Mouse (Mus musculus) MEL (cell line): ENCODE data around the gene Wdr4. TPM values are rescaled to one million over a fixed set of nuclear protein-coding genes. Genes with fewer than 3 reads are reported as not detected.

Source experiments
- DNase-seq: peaks from one replicate; pipeline ENCODE4 v3.0.0; 2011; ENCODE audit warnings: low read depth, low spot score
- H3K27ac ChIP-seq: 2 replicates; pipeline ENCODE4 v1.5.1; 2012; ENCODE audit warnings: low read depth, mild to moderate bottlenecking, control low read depth, low read length, moderate library complexity; ENCODE audit not compliant: control insufficient read depth
- H3K27me3 ChIP-seq, 2 experiments: fragments of 150-350 bp in 1 of 2; sonication (generic) in 1 of 2; 2 replicates each; pipeline ENCODE4 v1.6.1; 2012; ENCODE audit warnings: low read length in 2 of 2, mild to moderate bottlenecking in 2 of 2, improper control_type of control experiment in 1 of 2, moderate library complexity in 1 of 2; ENCODE audit not compliant: insufficient read depth in 2 of 2, control insufficient read depth in 1 of 2
- H3K36me3 ChIP-seq, 2 experiments: 2 replicates each; pipeline ENCODE4 v1.6.1; 2012 to 2014; ENCODE audit warnings: low read length in 2 of 2, improper control_type of control experiment in 1 of 2, inconsistent platforms in 1 of 2, mild to moderate bottlenecking in 1 of 2; ENCODE audit not compliant: insufficient read depth in 2 of 2, control insufficient read depth in 1 of 2
- H3K4me1 ChIP-seq, 2 experiments: fragments of 150-350 bp in 1 of 2; sonication (generic) in 1 of 2; 2 replicates each; pipeline ENCODE4 v1.6.1; 2012; ENCODE audit warnings: low read length in 2 of 2, improper control_type of control experiment in 1 of 2, mild to moderate bottlenecking in 1 of 2; ENCODE audit not compliant: insufficient read depth in 2 of 2, control insufficient read depth in 1 of 2
- H3K4me3 ChIP-seq, 2 experiments: fragments of 150-350 bp in 1 of 2; sonication (generic) in 1 of 2; 2 replicates each; pipeline ENCODE4 v1.5.1; 2012; ENCODE audit warnings: low read depth in 2 of 2, low read length in 2 of 2, mild to moderate bottlenecking in 2 of 2, moderate library complexity in 2 of 2, control low read depth in 1 of 2, improper control_type of control experiment in 1 of 2; ENCODE audit not compliant: control insufficient read depth in 1 of 2, insufficient read depth in 1 of 2
- H3K79me2 ChIP-seq: 2 replicates; pipeline ENCODE4 v1.6.1; 2012; ENCODE audit warnings: mild to moderate bottlenecking, low read length, moderate library complexity; ENCODE audit not compliant: control insufficient read depth, poor library complexity, insufficient read depth
- H3K9ac ChIP-seq: 2 replicates; pipeline ENCODE4 v1.6.1; 2012; ENCODE audit warnings: low read depth, mild to moderate bottlenecking, control low read depth, low read length, moderate library complexity; ENCODE audit not compliant: control insufficient read depth, poor library complexity, severe bottlenecking
- H3K9me3 ChIP-seq: fragments of 150-350 bp; sonication (generic); replicated peaks from 2 replicates; pipeline ENCODE4 v1.6.1; 2012; ENCODE audit warnings: mild to moderate bottlenecking, low read length, improper control_type of control experiment, moderate library complexity; ENCODE audit not compliant: insufficient read depth
- CHD2 ChIP-seq: IDR thresholded peaks from 2 replicates; pipeline ENCODE4 v1.6.1; 2011; ENCODE audit warnings: low read length, improper control_type of control experiment
- CTCF ChIP-seq, 3 experiments: IDR thresholded peaks in 2 of 3; conservative IDR thresholded peaks in 1 of 3; 2 replicates each; pipeline ENCODE4 v1.5.1; 2011 to 2012; ENCODE audit warnings: low read length in 3 of 3, low read depth in 2 of 3, mild to moderate bottlenecking in 2 of 3, improper control_type of control experiment in 1 of 3, inconsistent platforms in 1 of 3, mixed read lengths in 1 of 3, moderate library complexity in 1 of 3; ENCODE audit not compliant: control insufficient read depth in 1 of 3, insufficient read depth in 1 of 3, poor library complexity in 1 of 3, severe bottlenecking in 1 of 3
- E2F4 ChIP-seq: IDR thresholded peaks from 2 replicates; pipeline ENCODE4 v1.6.1; 2011; ENCODE audit warnings: low read depth, low read length, improper control_type of control experiment, borderline replicate concordance
- ETS1 ChIP-seq: IDR thresholded peaks from 2 replicates; pipeline ENCODE4 v1.6.1; 2012; ENCODE audit warnings: low read depth, mild to moderate bottlenecking, inconsistent platforms, low read length, improper control_type of control experiment, moderate library complexity
- GATA1 ChIP-seq: IDR thresholded peaks from 2 replicates; pipeline ENCODE4 v1.6.1; 2011; ENCODE audit warnings: low read depth, low read length, improper control_type of control experiment
- KAT2A ChIP-seq: conservative IDR thresholded peaks from 2 replicates; pipeline ENCODE4 v1.6.1; 2012; ENCODE audit warnings: low read depth, low read length, improper control_type of control experiment, inconsistent platforms
- MAFK ChIP-seq: IDR thresholded peaks from 2 replicates; pipeline ENCODE4 v1.6.1; 2011; ENCODE audit warnings: low read depth, mild to moderate bottlenecking, low read length, improper control_type of control experiment, borderline replicate concordance
- MAZ ChIP-seq: IDR thresholded peaks from 2 replicates; pipeline ENCODE4 v1.6.1; 2012; ENCODE audit warnings: low read depth, mild to moderate bottlenecking, inconsistent platforms, low read length, improper control_type of control experiment
- MYC ChIP-seq: IDR thresholded peaks from 2 replicates; pipeline ENCODE4 v1.6.1; 2011; ENCODE audit warnings: low read depth, mild to moderate bottlenecking, low read length, improper control_type of control experiment, moderate library complexity
- NRF1 ChIP-seq: IDR thresholded peaks from 2 replicates; pipeline ENCODE4 v1.6.1; 2014; ENCODE audit warnings: low read depth, mild to moderate bottlenecking, inconsistent platforms, low read length, improper control_type of control experiment, moderate library complexity; ENCODE audit not compliant: poor library complexity, insufficient read depth, severe bottlenecking
- POLR2AphosphoS2 ChIP-seq: IDR thresholded peaks from 2 replicates; pipeline ENCODE4 v1.6.1; 2011; ENCODE audit warnings: low read length, improper control_type of control experiment
- POLR2AphosphoS5 ChIP-seq: IDR thresholded peaks from 2 replicates; pipeline ENCODE4 v1.6.1; 2012; ENCODE audit warnings: low read depth, borderline replicate concordance, mild to moderate bottlenecking, inconsistent platforms, low read length, moderate library complexity, mixed read lengths
- RAD21 ChIP-seq: IDR thresholded peaks from 2 replicates; pipeline ENCODE4 v1.6.1; 2011; ENCODE audit warnings: mild to moderate bottlenecking, low read depth, low read length, improper control_type of control experiment
- SIN3A ChIP-seq: IDR thresholded peaks from 2 replicates; pipeline ENCODE4 v1.6.1; 2012; ENCODE audit warnings: low read length, improper control_type of control experiment, inconsistent platforms
- SMC3 ChIP-seq: IDR thresholded peaks from 2 replicates; pipeline ENCODE4 v1.6.1; 2011; ENCODE audit warnings: low read depth, low read length, improper control_type of control experiment
- TAL1 ChIP-seq: IDR thresholded peaks from 2 replicates; pipeline ENCODE4 v1.6.1; 2012; ENCODE audit warnings: mild to moderate bottlenecking, inconsistent platforms, low read length, moderate library complexity, mixed read lengths
- TCF12 ChIP-seq: IDR thresholded peaks from 2 replicates; pipeline ENCODE4 v1.6.1; 2014; ENCODE audit warnings: low read depth, mild to moderate bottlenecking, inconsistent platforms, low read length, improper control_type of control experiment, moderate library complexity
- USF2 ChIP-seq, 2 experiments: IDR thresholded peaks; 2 replicates each; pipeline ENCODE4 v1.6.1; 2011 to 2012; ENCODE audit warnings: improper control_type of control experiment in 2 of 2, low read length in 2 of 2, borderline replicate concordance in 1 of 2, inconsistent platforms in 1 of 2, low read depth in 1 of 2, mild to moderate bottlenecking in 1 of 2; ENCODE audit not compliant: insufficient read depth in 1 of 2
- ZKSCAN1 ChIP-seq: IDR thresholded peaks from 2 replicates; pipeline ENCODE4 v1.6.1; 2012; ENCODE audit warnings: low read depth, mild to moderate bottlenecking, inconsistent platforms, low read length, improper control_type of control experiment, moderate library complexity
- ZMIZ1 ChIP-seq: IDR thresholded peaks from 2 replicates; pipeline ENCODE4 v1.6.1; 2012; ENCODE audit warnings: low read depth, mild to moderate bottlenecking, inconsistent platforms, low read length, improper control_type of control experiment, moderate library complexity
- ZNF384 ChIP-seq: IDR thresholded peaks from 2 replicates; pipeline ENCODE4 v1.6.1; 2012; ENCODE audit warnings: low read depth, mild to moderate bottlenecking, inconsistent platforms, low read length, improper control_type of control experiment
- polyA plus RNA-seq, 2 experiments: library from polyadenylated mRNA; stranded (reverse) in 1 of 2; unstranded in 1 of 2; fragments of >175 nt in 1 of 2; fragments of >200 nt in 1 of 2; gene quantifications; 2 replicates each; pipeline versions ENCODE4 v1.2.1 to v1.2.4; 2012; ENCODE audit warnings: low replicate concordance in 2 of 2, low read depth in 1 of 2; ENCODE audit not compliant: insufficient read length in 2 of 2, insufficient read depth in 1 of 2, missing spikeins in 1 of 2
- total RNA-seq: library from RNA; depleted of rRNA; stranded (reverse); fragments of 300-350 nt; gene quantifications from 2 replicates; pipeline ENCODE4 v1.2.3, GENCODE M21; 2012

Gene Wdr4
- total and polyA plus RNA-seq, 3 experiments: 109 to 118 TPM; not detected in 1

GRCm38 (mm10) chr17:31450206-31450605 lies 69.6 kb downstream of the Wdr4 start:
- H3K27me3 ChIP-seq: peaks cover 2% of the 10 kb centered on the region in 2 experiments; a peak in 1 of 4 replicates
- H3K27ac ChIP-seq: no peak overlapping the region
- H3K9me3 ChIP-seq: no peaks in the 10 kb centered on the region
- H3K4me3 ChIP-seq: no peak overlapping the region
- no peaks in the 10 kb centered on the region for H3K79me2 ChIP-seq
- H3K36me3 ChIP-seq: no peaks in the 10 kb centered on the region
- TF ChIP-seq SIN3A (no peak), KAT2A (no peak), USF2 (IDR thresholded peaks at IDR 0.05; ENCODE audit: borderline replicate concordance in 1 of 2, insufficient read depth in 1 of 2, low read depth in 1 of 2, low read length in 2 of 2) (no peak), NRF1 (no peak), ZKSCAN1 (no peak), MAZ (no peak), CHD2 (no peak), MYC (no peak), MAFK (no peak), POLR2AphosphoS5 (no peak), ZNF384 (no peak), ZMIZ1 (no peak), E2F4 (no peak), POLR2AphosphoS2 (no peak), TCF12 (no peak), ETS1 (no peak), TAL1 (no peak)
- no peaks in the 10 kb centered on the region for H3K4me1 ChIP-seq
- DNase-seq: no peak
- no peak overlapping the region for H3K9ac ChIP-seq

DNA sequence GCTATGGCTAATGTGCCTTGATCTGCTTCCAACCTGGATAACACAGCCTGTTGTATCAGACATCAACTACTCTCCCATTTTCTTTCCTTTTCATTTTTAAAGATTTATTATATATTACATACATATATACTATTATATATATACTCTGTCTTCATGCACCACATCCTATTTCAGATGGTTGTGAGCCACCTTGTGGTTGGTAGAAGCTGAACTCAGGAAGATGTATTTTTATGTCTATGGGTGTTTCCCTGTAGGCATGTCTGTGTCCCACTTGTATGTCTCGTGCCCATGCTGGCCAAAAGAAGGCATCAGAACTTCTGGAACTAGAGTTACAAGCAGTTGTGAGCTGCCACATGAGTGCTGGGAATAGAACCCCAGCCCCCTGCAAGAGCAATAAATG lies 71.3 kb downstream of the Wdr4 start:
- no peak for TF ChIP-seq GATA1
- peak; percentile 20 for TF ChIP-seq RAD21
- TF ChIP-seq SMC3: peak; percentile 47
- TF ChIP-seq NRF1: no peak
- no peak for TF ChIP-seq E2F4
- TF ChIP-seq CTCF (IDR thresholded peaks at IDR 0.05 in 2 of 3, conservative IDR thresholded peaks at IDR 0.05 in 1 of 3; ENCODE audit: control insufficient read depth in 1 of 3, insufficient read depth in 1 of 3, low read depth in 2 of 3, low read length in 3 of 3, poor library complexity in 1 of 3, severe bottlenecking in 1 of 3): peak in 1 of 3 experiments; percentile 20; a peak in 1 of 6 replicates
- TF ChIP-seq, all 39 proteins: peak for 3
- DNase-seq: peak; percentile 13
- Histone ChIP-seq H3K9ac (no peak overlapping the region), H3K36me3 (no peaks in the 10 kb centered on the region), H3K4me1 (no peaks in the 10 kb centered on the region), H3K9me3 (no peaks in the 10 kb centered on the region), H3K4me3 (no peak overlapping the region), H3K79me2 (no peaks in the 10 kb centered on the region), H3K27me3 (peaks cover 2 to 5% of the 10 kb centered on the region in 2 experiments; a peak in 3 of 4 replicates), H3K27ac (no peak overlapping the region)
